Mouse (Mus musculus): ENCODE results near the gene Abcg2. TPM values are rescaled to one million over a fixed set of nuclear protein-coding genes. Genes with fewer than 3 reads are reported as not detected.
"Not testable (repeated sequence)": the region's sequence is repeated elsewhere in the genome, so short reads cannot be mapped to it uniquely, and the experiment has no call there.

The Abcg2 gene
- polyA plus RNA-seq (2014; fragmentation: Nextera tagmentation; extraction: Ambion mirVana): 44.1 and 49.7 TPM in 2 replicates

DNA sequence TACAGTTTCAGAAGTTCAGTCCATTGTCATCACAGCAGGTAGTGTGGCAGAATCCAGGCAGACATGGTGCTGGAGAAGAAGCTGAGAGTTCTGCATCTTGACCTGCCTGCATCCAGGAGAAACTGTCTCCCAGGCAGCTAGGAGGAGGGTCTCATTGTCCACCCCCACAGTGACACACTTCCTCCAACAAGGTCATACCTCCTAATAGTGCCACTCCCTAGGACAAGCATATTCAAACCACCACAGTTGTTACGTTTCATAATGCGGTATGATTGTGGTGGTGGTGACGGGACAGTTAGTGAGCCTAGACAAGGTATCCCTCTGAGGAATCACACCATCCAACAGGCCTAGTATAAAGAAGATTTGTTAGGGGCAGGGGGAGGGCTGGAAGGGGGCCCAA, at the start of gene Abcg2:
Gene Abcg2, plus strand, starts transcription at position 301 of the 400 bp plus-strand sequence.
- 98% methylated on average over 3 of the region's 3 CpGs for WGBS
- DNase-seq (ENCODE audit: low spot score); ATAC-seq (replicated peaks; ENCODE audit: low FRiP score); H3K27me3 ChIP-seq (ENCODE audit: control insufficient read depth, insufficient read depth, low read length); H3K9me3 ChIP-seq (ENCODE audit: control insufficient read depth, low read length); H3K9ac ChIP-seq (ENCODE audit: low read length); H3K4me3 ChIP-seq (ENCODE audit: low read depth, low read length); H3K4me2 ChIP-seq (ENCODE audit: low read depth, low read length, severe bottlenecking); H3K36me3 ChIP-seq (ENCODE audit: control insufficient read depth, insufficient read depth, low read length); H3K4me1 ChIP-seq (replicated peaks; ENCODE audit: control insufficient read depth, insufficient read depth, low read length); H3K27ac ChIP-seq (ENCODE audit: low read depth, low read length): not testable (repeated sequence)

DNA sequence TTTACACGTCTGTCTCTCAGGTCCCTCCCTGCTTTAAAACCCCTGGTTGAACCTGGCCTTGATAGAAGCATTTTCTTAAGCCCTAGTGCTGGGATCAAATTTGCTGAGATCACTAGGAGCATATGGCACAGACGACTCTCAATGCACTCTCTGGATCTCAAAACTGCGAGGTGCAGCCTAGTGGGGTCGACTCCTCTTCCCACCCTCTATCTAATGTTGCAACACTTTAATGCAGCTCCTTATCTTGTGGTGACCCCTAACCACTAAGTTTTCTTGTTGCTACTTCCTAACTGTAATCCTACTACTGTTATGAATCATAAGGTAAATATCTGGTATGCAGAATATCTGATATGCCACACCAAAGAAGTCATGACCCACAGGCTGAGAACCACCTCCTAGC, 44.1 kb upstream of the Abcg2 start:
- not testable (repeated sequence) for H3K4me2 ChIP-seq (ENCODE audit: low read depth, low read length, severe bottlenecking); H3K4me1 ChIP-seq (replicated peaks; ENCODE audit: control insufficient read depth, insufficient read depth, low read length); H3K27ac ChIP-seq (ENCODE audit: low read depth, low read length); DNase-seq (ENCODE audit: low spot score); H3K36me3 ChIP-seq (ENCODE audit: control insufficient read depth, insufficient read depth, low read length); H3K4me3 ChIP-seq (ENCODE audit: low read depth, low read length); H3K27me3 ChIP-seq (ENCODE audit: control insufficient read depth, insufficient read depth, low read length); ATAC-seq (replicated peaks; ENCODE audit: low FRiP score); H3K9me3 ChIP-seq (ENCODE audit: control insufficient read depth, low read length); H3K9ac ChIP-seq (ENCODE audit: low read length)
- WGBS: 83% methylated on average over 4 of the region's 4 CpGs

DNA sequence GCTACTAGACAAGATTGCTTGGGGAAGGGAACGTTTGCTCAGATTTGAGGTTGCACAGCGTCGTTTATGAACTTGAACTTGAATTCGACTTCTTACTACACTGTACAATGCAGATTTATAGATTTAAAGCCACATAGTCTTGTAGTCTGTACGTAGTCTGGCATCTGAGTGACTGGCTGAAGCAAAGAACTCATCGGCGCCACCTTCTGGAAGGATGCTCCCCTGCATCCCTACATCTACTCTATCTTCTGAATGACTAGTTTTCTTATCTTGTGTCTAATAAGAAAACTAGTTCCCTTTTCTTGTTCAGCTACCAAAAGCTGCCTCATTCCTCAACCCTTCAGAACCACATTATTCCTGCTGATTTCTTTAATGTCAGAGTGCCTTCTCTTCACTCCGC, 41.5 kb upstream of the Abcg2 start:
- not testable (repeated sequence) for H3K36me3 ChIP-seq (ENCODE audit: control insufficient read depth, insufficient read depth, low read length); H3K4me1 ChIP-seq (replicated peaks; ENCODE audit: control insufficient read depth, insufficient read depth, low read length); H3K9ac ChIP-seq (ENCODE audit: low read length); H3K27ac ChIP-seq (ENCODE audit: low read depth, low read length); ATAC-seq (replicated peaks; ENCODE audit: low FRiP score); H3K4me3 ChIP-seq (ENCODE audit: low read depth, low read length); H3K4me2 ChIP-seq (ENCODE audit: low read depth, low read length, severe bottlenecking); H3K27me3 ChIP-seq (ENCODE audit: control insufficient read depth, insufficient read depth, low read length); DNase-seq (ENCODE audit: low spot score); H3K9me3 ChIP-seq (ENCODE audit: control insufficient read depth, low read length)
- 61% methylated on average over 8 of the region's 8 CpGs for WGBS

DNA sequence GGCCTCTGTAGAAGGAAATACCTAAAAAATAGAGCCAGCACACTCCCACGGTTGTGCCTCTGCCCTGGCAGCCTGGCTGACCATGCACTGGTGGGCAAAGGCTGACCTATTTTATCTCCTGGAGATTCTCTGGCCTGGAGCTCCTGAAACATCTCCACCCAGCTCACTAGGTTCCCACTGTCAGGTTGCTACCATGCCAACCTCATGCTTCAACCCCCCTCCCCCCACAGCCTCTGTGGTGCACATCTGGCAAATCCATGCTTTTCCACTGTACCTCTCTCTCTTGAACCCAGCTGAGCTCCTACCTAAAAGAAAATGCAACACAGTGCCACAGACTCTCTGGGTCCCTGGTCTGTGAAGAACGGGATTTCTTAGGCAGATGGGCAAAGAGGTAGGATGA, 39.4 kb upstream of the Abcg2 start:
- not testable (repeated sequence) for DNase-seq (ENCODE audit: low spot score); H3K27me3 ChIP-seq (ENCODE audit: control insufficient read depth, insufficient read depth, low read length); H3K27ac ChIP-seq (ENCODE audit: low read depth, low read length); H3K36me3 ChIP-seq (ENCODE audit: control insufficient read depth, insufficient read depth, low read length); ATAC-seq (replicated peaks; ENCODE audit: low FRiP score); H3K4me3 ChIP-seq (ENCODE audit: low read depth, low read length); H3K4me2 ChIP-seq (ENCODE audit: low read depth, low read length, severe bottlenecking); H3K9me3 ChIP-seq (ENCODE audit: control insufficient read depth, low read length); H3K9ac ChIP-seq (ENCODE audit: low read length); H3K4me1 ChIP-seq (replicated peaks; ENCODE audit: control insufficient read depth, insufficient read depth, low read length)
- WGBS: 38% methylated on average over 2 of the region's 2 CpGs

DNA sequence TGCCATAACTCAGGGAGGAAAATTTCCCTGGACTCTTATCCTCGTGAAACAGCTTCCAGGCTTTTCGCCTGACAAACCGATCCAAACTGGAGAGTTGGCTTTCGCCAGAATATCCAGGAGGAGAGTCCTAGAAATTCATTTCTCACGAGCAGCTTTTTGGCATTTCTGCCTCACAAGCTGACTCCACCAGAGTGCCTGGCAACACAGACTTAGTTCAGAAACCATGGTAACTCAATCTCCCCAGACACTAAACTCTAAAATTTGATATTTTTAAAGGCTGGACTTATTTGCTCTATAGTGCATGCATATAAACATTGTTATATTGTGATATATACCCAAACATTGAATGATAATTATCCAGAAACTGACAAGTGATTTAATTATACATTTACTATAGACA, 38.3 kb upstream of the Abcg2 start:
- not testable (repeated sequence) for DNase-seq (ENCODE audit: low spot score); H3K4me3 ChIP-seq (ENCODE audit: low read depth, low read length); H3K27ac ChIP-seq (ENCODE audit: low read depth, low read length); H3K9ac ChIP-seq (ENCODE audit: low read length); H3K4me2 ChIP-seq (ENCODE audit: low read depth, low read length, severe bottlenecking); H3K36me3 ChIP-seq (ENCODE audit: control insufficient read depth, insufficient read depth, low read length); H3K4me1 ChIP-seq (replicated peaks; ENCODE audit: control insufficient read depth, insufficient read depth, low read length); H3K27me3 ChIP-seq (ENCODE audit: control insufficient read depth, insufficient read depth, low read length); ATAC-seq (replicated peaks; ENCODE audit: low FRiP score); H3K9me3 ChIP-seq (ENCODE audit: control insufficient read depth, low read length)
- WGBS: 81% methylated on average over 5 of the region's 5 CpGs

DNA sequence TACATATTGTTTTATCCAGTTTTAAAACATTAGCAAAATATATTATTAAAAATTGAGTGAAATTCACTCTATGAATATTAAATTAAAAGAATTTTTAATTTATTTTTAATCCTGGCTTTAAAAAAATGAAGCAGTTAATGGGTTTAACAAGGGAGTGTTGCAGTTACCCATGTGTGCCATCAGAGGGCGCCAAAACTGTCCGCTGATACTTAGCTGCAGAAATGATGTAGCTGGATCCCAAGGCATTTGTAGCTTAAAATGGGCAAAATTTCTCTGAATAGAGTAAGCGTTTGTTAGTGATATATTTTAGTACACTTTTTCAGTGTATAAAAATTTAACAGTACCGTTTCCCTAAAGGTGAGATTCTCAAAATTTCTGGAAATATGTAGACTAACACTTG, 37.5 kb upstream of the Abcg2 start:
- no peak overlapping the region for H3K27ac ChIP-seq (ENCODE audit: low read depth, low read length)
- H3K27me3 ChIP-seq (ENCODE audit: control insufficient read depth, insufficient read depth, low read length): no peaks in the 10 kb centered on the region
- no peak for ATAC-seq (replicated peaks; ENCODE audit: low FRiP score)
- no peak overlapping the region for H3K4me3 ChIP-seq (ENCODE audit: low read depth, low read length)
- no peak overlapping the region for H3K9ac ChIP-seq (ENCODE audit: low read length)
- no peaks in the 10 kb centered on the region for H3K9me3 ChIP-seq (ENCODE audit: control insufficient read depth, low read length)
- DNase-seq (ENCODE audit: low spot score): peak; percentile 72
- no peaks in the 10 kb centered on the region for H3K4me1 ChIP-seq (replicated peaks; ENCODE audit: control insufficient read depth, insufficient read depth, low read length)
- WGBS: 6% methylated on average over 4 of the region's 4 CpGs
- no peaks in the 10 kb centered on the region for H3K36me3 ChIP-seq (ENCODE audit: control insufficient read depth, insufficient read depth, low read length)
- no peak overlapping the region for H3K4me2 ChIP-seq (ENCODE audit: low read depth, low read length, severe bottlenecking)

DNA sequence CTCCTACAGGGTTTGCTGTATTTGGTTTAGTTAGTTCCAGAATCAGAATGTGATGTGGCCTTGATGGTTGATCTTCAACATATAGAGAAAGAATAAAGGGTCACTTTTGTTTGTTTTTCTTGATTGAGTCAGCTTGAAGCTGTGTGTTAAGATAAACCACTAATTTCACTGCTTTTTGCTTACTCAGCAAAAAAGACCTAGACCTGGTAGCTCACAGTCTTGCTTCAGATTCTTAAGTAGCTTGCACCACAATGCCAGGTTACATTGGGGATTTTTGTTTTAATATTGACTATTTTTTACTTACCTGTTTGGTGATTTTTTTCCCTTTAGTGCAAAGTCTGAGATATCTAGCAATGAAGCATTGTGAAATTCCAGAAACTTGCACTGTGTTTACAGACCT, 30.5 kb upstream of the Abcg2 start:
- not testable (repeated sequence) for H3K36me3 ChIP-seq (ENCODE audit: control insufficient read depth, insufficient read depth, low read length); H3K9me3 ChIP-seq (ENCODE audit: control insufficient read depth, low read length); H3K4me2 ChIP-seq (ENCODE audit: low read depth, low read length, severe bottlenecking); H3K27ac ChIP-seq (ENCODE audit: low read depth, low read length); ATAC-seq (replicated peaks; ENCODE audit: low FRiP score); H3K4me1 ChIP-seq (replicated peaks; ENCODE audit: control insufficient read depth, insufficient read depth, low read length); H3K4me3 ChIP-seq (ENCODE audit: low read depth, low read length); H3K27me3 ChIP-seq (ENCODE audit: control insufficient read depth, insufficient read depth, low read length); DNase-seq (ENCODE audit: low spot score); H3K9ac ChIP-seq (ENCODE audit: low read length)

DNA sequence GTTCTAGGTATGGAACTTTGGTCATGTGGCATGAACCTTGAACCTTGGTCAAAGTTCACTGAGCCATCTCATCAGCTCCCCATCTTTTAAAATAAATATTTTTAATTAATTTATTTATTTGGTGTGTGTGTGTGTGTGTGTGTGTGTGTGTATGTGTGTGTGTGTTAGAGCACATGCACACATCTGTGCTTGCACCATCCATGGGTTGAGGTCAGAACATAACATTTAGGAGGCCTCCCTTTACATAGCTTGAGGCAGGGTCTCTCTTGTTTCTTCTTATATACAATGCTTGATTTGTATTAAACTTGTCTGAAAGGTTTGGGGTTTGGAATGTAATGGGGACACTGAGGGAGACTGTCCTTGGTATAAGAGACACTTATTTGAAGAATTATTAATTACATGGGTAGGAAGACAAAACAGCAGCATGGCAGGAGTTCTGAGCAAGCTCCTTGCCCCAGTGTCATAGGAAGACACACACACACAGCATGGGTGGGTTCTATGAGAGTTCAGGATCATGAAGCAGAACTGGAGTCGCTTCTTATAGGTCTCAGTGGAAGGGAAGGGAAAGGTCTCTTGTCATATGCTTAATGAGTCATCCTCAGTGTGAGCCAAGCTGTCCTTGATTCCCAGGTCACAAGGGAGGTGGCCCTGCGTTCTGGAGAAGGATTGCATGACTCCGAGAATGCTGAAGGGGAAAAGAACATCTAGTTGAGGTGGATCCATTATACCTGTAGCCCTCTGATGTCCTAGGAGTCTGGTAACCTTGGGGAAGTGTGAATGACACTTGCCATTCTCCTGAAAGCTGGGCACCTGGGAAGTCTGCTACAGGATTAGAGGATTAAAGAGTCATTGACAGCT, 9.9 kb downstream of the Abcg2 start:
- DNase-seq (ENCODE audit: low spot score); H3K4me2 ChIP-seq (ENCODE audit: low read depth, low read length, severe bottlenecking); H3K4me3 ChIP-seq (ENCODE audit: low read depth, low read length); H3K27ac ChIP-seq (ENCODE audit: low read depth, low read length); H3K4me1 ChIP-seq (replicated peaks; ENCODE audit: control insufficient read depth, insufficient read depth, low read length); H3K9me3 ChIP-seq (ENCODE audit: control insufficient read depth, low read length); H3K36me3 ChIP-seq (ENCODE audit: control insufficient read depth, insufficient read depth, low read length); H3K27me3 ChIP-seq (ENCODE audit: control insufficient read depth, insufficient read depth, low read length); H3K9ac ChIP-seq (ENCODE audit: low read length): not testable (repeated sequence)
- 0 out of 2 replicates have a peak, but pooled peaks have one; percentile 35 for ATAC-seq (replicated peaks; ENCODE audit: low FRiP score)
- whole genome bisulfite sequencing: 50% methylated on average over 3 of the region's 3 CpGs

Measured in forebrain, embryonic 11.5 days (tissue).